Comparison of ENCODE assay signal across 10 mouse cellular contexts in genomic region chr9:31254697-31255004, GRCm38 (mm10). TPM values are rescaled to one million over a fixed set of nuclear protein-coding genes. Genes with fewer than 3 reads are reported as not detected.
DNase-seq lines count a peak whose midpoint lies in the region; ATAC-seq and TF ChIP-seq lines count a peak whose summit lies in the region.
"Had no signal": no experiment of that assay in that cellular context is flagged by ENCODE, and none has a peak within 500 bp of the region (broad histone marks: within the 10 kb centered on the region; RNA-seq: fewer than 3 reads in every experiment).

No protein-coding gene starts in this region.

- no peak overlapping the region for H3K9ac ChIP-seq in CH12.LX (ENCODE audit: insufficient read depth, low read depth)
- H3K9ac ChIP-seq: forebrain, embryonic 15.5 days; lung, embryonic 14.5 days had no signal

- no peaks in the 10 kb centered on the region for H3K79me2 ChIP-seq in CH12.LX (replicated peaks; ENCODE audit: control insufficient read depth, extremely low read depth, insufficient read depth, poor library complexity, severe bottlenecking)

- peak; percentile 87 for DNase-seq in CD4-positive helper T cell, adult 2 months (ENCODE audit: low read depth, low spot score)
- DNase-seq in CH12.LX (ENCODE audit: extremely low read depth), result no peak
- DNase-seq in midbrain, embryonic 10.5 days (ENCODE audit: low spot score), result no peak
- no peak for DNase-seq in cerebellum, adult 2 months
- DNase-seq: kidney, adult 11 months; lung, embryonic 14.5 days had no signal

- no peak overlapping the region for H3K4me3 ChIP-seq in CH12.LX (replicated peaks in 1 of 3; ENCODE audit: low read depth in 2 of 3, low read length in 2 of 3, poor library complexity in 1 of 3)
- peak overlapping the region; percentile 38 for H3K4me3 ChIP-seq in megakaryocyte, embryonic 14.5 days (replicated peaks)
- no peak overlapping the region for H3K4me3 ChIP-seq in midbrain, embryonic 10.5 days
- H3K4me3 ChIP-seq in cerebellum, adult 2 months (replicated peaks; ENCODE audit: insufficient read depth, low read depth, low read length), result no peak overlapping the region
- H3K4me3 ChIP-seq: forebrain, embryonic 15.5 days had no signal

- no peaks in the 10 kb centered on the region for H3K9me3 ChIP-seq in CH12.LX (replicated peaks; ENCODE audit: low read length)
- H3K9me3 ChIP-seq in megakaryocyte, embryonic 14.5 days, result no peaks in the 10 kb centered on the region
- H3K9me3 ChIP-seq in midbrain, embryonic 10.5 days (replicated peaks), result no peaks in the 10 kb centered on the region
- H3K9me3 ChIP-seq: forebrain, embryonic 15.5 days had no signal

- dilution Hi-C loops in CH12.LX (cut with MboI; ENCODE audit: extremely low pct_ligation_motif_present, extremely low pct_unique_long_range_greater_than_20kb, low sequenced_read_pairs), result no loop called here

- H3K27me3 ChIP-seq in CH12.LX (replicated peaks), result no peaks in the 10 kb centered on the region
- H3K27me3 ChIP-seq in megakaryocyte, embryonic 14.5 days (replicated peaks), result peaks cover 12% of the 10 kb centered on the region
- no peaks in the 10 kb centered on the region for H3K27me3 ChIP-seq in midbrain, embryonic 10.5 days (ENCODE audit: low read depth, poor library complexity, severe bottlenecking)
- no peaks in the 10 kb centered on the region for H3K27me3 ChIP-seq in cerebellum, adult 2 months (ENCODE audit: control insufficient read depth, insufficient read depth, low read length)
- H3K27me3 ChIP-seq: forebrain, embryonic 15.5 days had no signal

- no peak overlapping the region for H3K27ac ChIP-seq in CH12.LX (ENCODE audit: insufficient read depth, low read depth)
- no peak overlapping the region for H3K27ac ChIP-seq in midbrain, embryonic 10.5 days (replicated peaks)
- no peak overlapping the region for H3K27ac ChIP-seq in cerebellum, adult 2 months (ENCODE audit: insufficient read depth, low read length)
- H3K27ac ChIP-seq: forebrain, embryonic 15.5 days had no signal

- TF ChIP-seq CTCF in CH12.LX (conservative IDR thresholded peaks at IDR 0.05 in 1 of 2, IDR thresholded peaks at IDR 0.05 in 1 of 2; ENCODE audit: low read depth in 2 of 2, low read length in 2 of 2), result no peak
- no peak for TF ChIP-seq CTCF in cerebellum, adult 2 months (IDR thresholded peaks at IDR 0.05; ENCODE audit: borderline replicate concordance, insufficient read depth, low read depth, low read length)

- no peak for TF ChIP-seq EP300 in CH12.LX (IDR thresholded peaks at IDR 0.05; ENCODE audit: low read length)

- ATAC-seq in erythroid progenitor cell, adult 5-6 weeks (replicated peaks; ENCODE audit: low FRiP score, poor library complexity, severe bottlenecking), result peak; percentile 86
- no peak for ATAC-seq in frontal cortex, adult (ENCODE audit: low TSS enrichment)
- ATAC-seq: forebrain, embryonic 15.5 days had no signal

- peaks cover 4 to 44% of the 10 kb centered on the region in 2 experiments; a peak in 3 of 4 replicates for H3K4me1 ChIP-seq in CH12.LX (ENCODE audit: control insufficient read depth in 1 of 2, insufficient read depth in 2 of 2)
- H3K4me1 ChIP-seq in megakaryocyte, embryonic 14.5 days, result peaks cover 26% of the 10 kb centered on the region
- H3K4me1 ChIP-seq in midbrain, embryonic 10.5 days, result peaks cover 6% of the 10 kb centered on the region
- H3K4me1 ChIP-seq in cerebellum, adult 2 months (ENCODE audit: control insufficient read depth, insufficient read depth, low read length), result no peaks in the 10 kb centered on the region
- H3K4me1 ChIP-seq: forebrain, embryonic 15.5 days had no signal

- WGBS in midbrain, embryonic 10.5 days, result 89% methylated on average over 7 of the region's 7 CpGs
- WGBS in cerebellum, adult 2 months, result 97% methylated on average over 7 of the region's 7 CpGs

- no peak for TF ChIP-seq RAD21 in CH12.LX (IDR thresholded peaks at IDR 0.05; ENCODE audit: low read depth, low read length)

- no peaks in the 10 kb centered on the region for H3K36me3 ChIP-seq in CH12.LX (replicated peaks in 1 of 2; ENCODE audit: control insufficient read depth in 1 of 2, insufficient read depth in 1 of 2, low read length in 1 of 2)
- no peaks in the 10 kb centered on the region for H3K36me3 ChIP-seq in megakaryocyte, embryonic 14.5 days (replicated peaks; ENCODE audit: low read length)
- no peaks in the 10 kb centered on the region for H3K36me3 ChIP-seq in midbrain, embryonic 10.5 days
- H3K36me3 ChIP-seq: forebrain, embryonic 15.5 days had no signal

- TF ChIP-seq POLR2A in CH12.LX (IDR thresholded peaks at IDR 0.05; ENCODE audit: low read depth, low read length), result no peak
- TF ChIP-seq POLR2A in cerebellum, adult 2 months (IDR thresholded peaks at IDR 0.05; ENCODE audit: borderline replicate concordance, insufficient read depth, low read length), result no peak

- in situ Hi-C loops in CH12.LX (cut with MboI; ENCODE audit: low pct_ligation_motif_present, low pct_unique_long_range_greater_than_20kb, low sequenced_read_pairs), result no loop called here

- peak overlapping the region; percentile 6; the same call in 1 of the 2 replicates for H3K4me2 ChIP-seq in CH12.LX (ENCODE audit: insufficient read depth, low read depth, poor library complexity, severe bottlenecking)
- H3K4me2 ChIP-seq: forebrain, embryonic 15.5 days; lung, embryonic 14.5 days had no signal

TF ChIP-seq in CH12.LX, 34 proteins besides CTCF, POLR2A, EP300 and RAD21:
- TF ChIP-seq MYC (IDR thresholded peaks at IDR 0.05; ENCODE audit: low read depth, low read length), result no peak

RNA-seq across cellular contexts. Expression of gene Prdm10, which starts 25.7 kb away (rescaled TPM):
- total RNA-seq in CH12.LX (2012; rRNA removed) (4.5 TPM in 2 replicates), CH12.LX (2014; rRNA removed) (3.9 and 4.7 TPM in 2 replicates)
- polyA plus RNA-seq in CH12.LX (2012; ENCODE audit: insufficient read length, low read depth), result 5.2 and 6.7 TPM in 2 replicates
- 25.6 and 25.9 TPM in 2 replicates for total RNA-seq in erythroid progenitor cell, adult 5-6 weeks (2015; ENCODE audit: low replicate concordance)
- total RNA-seq in erythroid progenitor cell, adult 5-6 weeks (2017; ENCODE audit: low replicate concordance), result 30.8 and 32.2 TPM in 2 replicates
- polyA plus RNA-seq in megakaryocyte, embryonic 14.5 days (2012; ENCODE audit: insufficient read depth, low replicate concordance), result 0.40 and 0.84 TPM in 2 replicates
- 7.3 and 8.7 TPM in 2 replicates for polyA plus RNA-seq in midbrain, embryonic 10.5 days (2016; fragmentation: Nextera tagmentation; extraction: Ambion mirVana)
- polyA plus RNA-seq in cerebellum, adult 2 months (2012; rRNA removed), result 21.5 and 23.4 TPM in 2 replicates

RNA-seq across cellular contexts. Expression of gene Aplp2, which starts 43.0 kb away (rescaled TPM):
- 26.0 and 30.4 TPM in 2 replicates for total RNA-seq in CH12.LX (2012; rRNA removed)
- 39.1 and 44.3 TPM in 2 replicates for total RNA-seq in CH12.LX (2014; rRNA removed)
- 52.7 and 55.1 TPM in 2 replicates for polyA plus RNA-seq in CH12.LX (2012; ENCODE audit: insufficient read length, low read depth)
- total RNA-seq in erythroid progenitor cell, adult 5-6 weeks (2015; ENCODE audit: low replicate concordance), result 268 and 297 TPM in 2 replicates
- total RNA-seq in erythroid progenitor cell, adult 5-6 weeks (2017; ENCODE audit: low replicate concordance), result 307 and 428 TPM in 2 replicates
- 4.7 TPM in 1 of 2 replicates, not detected in the other for polyA plus RNA-seq in megakaryocyte, embryonic 14.5 days (2012; ENCODE audit: insufficient read depth, low replicate concordance)
- polyA plus RNA-seq in midbrain, embryonic 10.5 days (2016; fragmentation: Nextera tagmentation; extraction: Ambion mirVana), result 226 and 239 TPM in 2 replicates
- polyA plus RNA-seq in cerebellum, adult 2 months (2012; rRNA removed), result 1,017 and 1,095 TPM in 2 replicates
